Mouse (Mus musculus): ENCODE results near the gene Slc22a21.

- TF ChIP-seq CTCF (conservative IDR thresholded peaks at IDR 0.05; ENCODE audit: low read length) (no peak), NANOG (IDR thresholded peaks at IDR 0.05; ENCODE audit: borderline replicate concordance, low read length) (no peak)
These were observed 28.3 kb upstream of the Slc22a21 start for GRCm38 (mm10) chr11:54008416-54008920.
